Mouse (Mus musculus): ENCODE results near the gene Cul4a. TPM values are rescaled to one million over a fixed set of nuclear protein-coding genes. Genes with fewer than 3 reads are reported as not detected.

Gene Cul4a
- total and polyA plus RNA-seq, 3 experiments, result 15.6 to 27.0 (median 23.9) TPM

DNA sequence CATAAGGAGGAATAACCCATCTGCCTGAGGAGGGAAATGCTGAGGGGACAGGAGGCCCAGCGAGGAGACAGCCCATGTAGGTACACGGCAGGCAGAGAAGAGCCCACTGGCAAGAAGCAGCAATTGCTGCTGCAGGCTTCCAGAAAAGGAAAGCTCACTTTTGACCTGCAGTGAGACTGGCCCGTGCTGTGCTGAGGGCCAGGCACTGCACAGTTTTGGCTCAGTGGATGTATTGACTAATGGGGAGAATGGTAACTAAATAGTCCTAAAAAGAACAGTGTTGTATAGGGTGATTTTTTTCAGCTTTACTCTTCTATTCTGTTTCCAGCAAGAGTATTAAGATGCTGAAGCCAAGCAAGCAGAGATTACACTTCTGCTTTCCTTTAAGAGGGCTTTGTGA is 13.1 kb downstream of the Cul4a start:
- no peak overlapping the region for H3K4me3 ChIP-seq (replicated peaks in 1 of 3; ENCODE audit: low read depth in 2 of 3, low read length in 2 of 3, poor library complexity in 1 of 3)
- H3K4me1 ChIP-seq (ENCODE audit: control insufficient read depth in 1 of 2, insufficient read depth in 2 of 2), result peaks cover 0 to 4% of the 10 kb centered on the region in 2 experiments; a peak in 3 of 4 replicates
- no peak overlapping the region for H3K4me2 ChIP-seq (ENCODE audit: insufficient read depth, low read depth, poor library complexity, severe bottlenecking)
- peaks cover 8 to 56% of the 10 kb centered on the region in 2 experiments for H3K36me3 ChIP-seq (replicated peaks in 1 of 2; ENCODE audit: control insufficient read depth in 1 of 2, insufficient read depth in 1 of 2, low read length in 1 of 2)
- no peak overlapping the region for H3K27ac ChIP-seq (ENCODE audit: insufficient read depth, low read depth)
- no peaks in the 10 kb centered on the region for H3K27me3 ChIP-seq (replicated peaks)
- in situ Hi-C loops (cut with MboI; ENCODE audit: low pct_ligation_motif_present, low pct_unique_long_range_greater_than_20kb, low sequenced_read_pairs), result no loop called here
- no peaks in the 10 kb centered on the region for H3K79me2 ChIP-seq (replicated peaks; ENCODE audit: control insufficient read depth, extremely low read depth, insufficient read depth, poor library complexity, severe bottlenecking)
- H3K9me3 ChIP-seq (replicated peaks; ENCODE audit: low read length), result no peaks in the 10 kb centered on the region
- H3K9ac ChIP-seq (ENCODE audit: insufficient read depth, low read depth), result no peak overlapping the region
- dilution Hi-C loops (cut with MboI; ENCODE audit: extremely low pct_ligation_motif_present, extremely low pct_unique_long_range_greater_than_20kb, low sequenced_read_pairs), result no loop called here
- DNase-seq (ENCODE audit: extremely low read depth), result no peak
- TF ChIP-seq ZC3H11A (IDR thresholded peaks at IDR 0.05; ENCODE audit: low read depth, low read length) (no peak), POLR2AphosphoS2 (IDR thresholded peaks at IDR 0.05; ENCODE audit: low read depth, low read length) (no peak), KAT2A (IDR thresholded peaks at IDR 0.05; ENCODE audit: insufficient replicate concordance, low read length) (no peak), ETS1 (conservative IDR thresholded peaks at IDR 0.05; ENCODE audit: low read depth, low read length) (no peak), BHLHE40 (IDR thresholded peaks at IDR 0.05; ENCODE audit: low read depth, low read length) (no peak), RAD21 (IDR thresholded peaks at IDR 0.05; ENCODE audit: low read depth, low read length) (no peak), SIN3A (IDR thresholded peaks at IDR 0.05; ENCODE audit: low read length) (no peak), ZNF384 (IDR thresholded peaks at IDR 0.05; ENCODE audit: low read depth, low read length) (no peak), SMC3 (IDR thresholded peaks at IDR 0.05; ENCODE audit: low read depth, low read length) (no peak), HCFC1 (IDR thresholded peaks at IDR 0.05; ENCODE audit: low read depth, low read length) (no peak), GABPA (IDR thresholded peaks at IDR 0.05; ENCODE audit: insufficient replicate concordance, low read depth, low read length) (no peak), MAZ (IDR thresholded peaks at IDR 0.05; ENCODE audit: low read depth, low read length) (no peak), POLR2A (IDR thresholded peaks at IDR 0.05; ENCODE audit: low read depth, low read length) (no peak)

- H3K36me3 ChIP-seq (replicated peaks in 1 of 2; ENCODE audit: control insufficient read depth in 1 of 2, insufficient read depth in 1 of 2, low read length in 1 of 2), result peaks cover 18 to 62% of the 10 kb centered on the region in 2 experiments
- no peaks in the 10 kb centered on the region for H3K79me2 ChIP-seq (replicated peaks; ENCODE audit: control insufficient read depth, extremely low read depth, insufficient read depth, poor library complexity, severe bottlenecking)
- TF ChIP-seq SIN3A (IDR thresholded peaks at IDR 0.05; ENCODE audit: low read length) (no peak), RCOR1 (conservative IDR thresholded peaks at IDR 0.05; ENCODE audit: low read depth, low read length) (no peak), USF1 (IDR thresholded peaks at IDR 0.05; ENCODE audit: low read depth, low read length) (no peak), RAD21 (IDR thresholded peaks at IDR 0.05; ENCODE audit: low read depth, low read length) (no peak), CTCF (conservative IDR thresholded peaks at IDR 0.05 in 1 of 2, IDR thresholded peaks at IDR 0.05 in 1 of 2; ENCODE audit: low read depth in 2 of 2, low read length in 2 of 2) (no peak)
- H3K27ac ChIP-seq (ENCODE audit: insufficient read depth, low read depth), result no peak overlapping the region
- H3K9ac ChIP-seq (ENCODE audit: insufficient read depth, low read depth), result no peak overlapping the region
- no peaks in the 10 kb centered on the region for H3K4me1 ChIP-seq (ENCODE audit: control insufficient read depth in 1 of 2, insufficient read depth in 2 of 2)
- H3K4me3 ChIP-seq (replicated peaks in 1 of 3; ENCODE audit: low read depth in 2 of 3, low read length in 2 of 3, poor library complexity in 1 of 3), result no peak overlapping the region
- dilution Hi-C loops (cut with MboI; ENCODE audit: extremely low pct_ligation_motif_present, extremely low pct_unique_long_range_greater_than_20kb, low sequenced_read_pairs), result no loop called here
- no peaks in the 10 kb centered on the region for H3K27me3 ChIP-seq (replicated peaks)
- H3K9me3 ChIP-seq (replicated peaks; ENCODE audit: low read length), result no peaks in the 10 kb centered on the region
- DNase-seq (ENCODE audit: extremely low read depth), result no peak
- in situ Hi-C loops (cut with MboI; ENCODE audit: low pct_ligation_motif_present, low pct_unique_long_range_greater_than_20kb, low sequenced_read_pairs), result no loop called here
- no peak overlapping the region for H3K4me2 ChIP-seq (ENCODE audit: insufficient read depth, low read depth, poor library complexity, severe bottlenecking)
Measured at GRCm38 (mm10) chr8:13120882-13121665, 15.7 kb downstream of the Cul4a start.

All from CH12.LX (cell line).